Mouse (Mus musculus): ENCODE results near the gene Olfr1281. TPM values are rescaled to one million over a fixed set of nuclear protein-coding genes. Genes with fewer than 3 reads are reported as not detected.
"Not testable (repeated sequence)": the region's sequence is repeated elsewhere in the genome, so short reads cannot be mapped to it uniquely, and the experiment has no call there.

Gene Olfr1281
- not detected in 2 replicates for total RNA-seq (2021)
- long read RNA-seq, result 0 reads

DNA sequence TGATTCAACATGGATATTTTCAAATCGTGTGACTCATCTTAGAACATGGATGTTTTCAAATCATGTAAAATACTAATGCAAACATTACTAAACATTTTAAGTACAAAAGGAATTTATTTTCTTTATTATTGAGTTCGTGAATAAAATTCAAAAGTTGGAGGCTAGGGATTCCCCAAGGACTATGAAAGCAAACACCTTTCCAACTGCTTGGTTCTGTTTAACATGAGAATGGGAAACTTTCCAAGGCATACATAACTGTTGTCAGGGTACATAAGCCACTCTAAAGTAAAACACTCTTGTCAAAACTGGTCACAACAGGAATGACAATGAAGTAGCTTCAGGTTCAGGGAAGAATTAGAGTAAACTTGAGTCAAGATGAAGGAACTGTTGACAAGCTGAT lies at the start of gene Olfr1281:
TSS of gene Olfr1281 (plus strand) at position 301 of the 400 bp plus-strand sequence.
- no peak for DNase-seq

DNA sequence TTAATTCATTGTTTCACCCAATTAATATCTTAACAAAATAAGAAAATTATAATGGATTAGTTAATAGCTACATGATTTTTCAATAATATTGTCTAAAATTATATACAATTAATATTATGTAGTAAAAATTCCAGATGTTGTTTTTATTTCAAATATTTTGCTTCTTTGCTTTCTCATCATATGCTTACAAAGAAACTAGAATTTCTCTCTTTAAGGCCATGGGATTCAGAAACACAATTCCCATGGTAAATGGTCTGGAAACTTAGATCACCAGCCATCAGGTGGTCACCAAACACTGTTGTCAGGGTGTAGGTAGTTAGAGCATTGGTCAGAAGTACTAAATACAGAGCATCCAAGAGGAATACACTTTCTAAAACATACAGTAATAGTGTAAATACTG lies 36.5 kb upstream of the Olfr1281 start, which contains the start of gene Olfr1278:
TSS of gene Olfr1278 (plus strand) at position 301 of the 400 bp plus-strand sequence.
- no peak for DNase-seq

DNA sequence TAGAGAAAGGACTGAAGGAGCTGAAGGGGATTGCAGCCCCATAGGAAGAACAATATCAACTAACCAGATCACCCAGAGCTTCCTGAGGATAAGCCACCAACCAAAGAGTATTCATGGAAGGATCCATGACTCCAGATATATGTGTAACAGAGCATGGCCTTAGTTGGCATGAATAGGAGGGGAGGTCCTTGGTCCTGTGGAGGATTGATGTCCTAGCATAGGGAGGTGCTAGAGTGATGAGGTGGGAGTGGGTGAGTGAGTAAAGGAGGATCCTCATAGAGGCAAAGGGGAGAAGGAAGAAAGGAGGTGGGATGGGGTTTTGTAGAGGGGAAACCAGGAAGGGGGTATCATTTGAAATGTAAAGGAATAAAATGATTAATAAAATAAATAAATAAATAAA lies 27.8 kb upstream of the Olfr1281 start:
- DNase-seq, result no peak

DNA sequence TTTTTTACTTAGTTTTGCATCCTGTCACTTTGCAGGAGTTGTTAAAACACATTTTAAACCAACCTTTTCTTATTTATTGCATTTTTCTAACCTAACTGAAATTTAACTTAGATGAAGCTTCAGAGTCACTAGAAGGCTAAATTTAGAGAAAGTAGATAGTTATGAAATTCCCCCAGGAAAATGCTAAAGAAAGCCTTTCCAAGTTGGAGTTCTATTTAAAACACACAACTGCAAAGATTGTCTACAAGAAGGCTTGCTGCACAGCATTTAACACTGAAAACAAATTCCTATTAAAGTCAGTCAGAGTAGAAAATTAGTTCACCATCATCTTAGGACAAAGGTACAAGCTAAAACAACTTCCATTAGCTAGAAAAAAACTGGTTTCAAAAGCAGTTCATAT lies 25.9 kb upstream of the Olfr1281 start, which contains the start of gene Olfr1279:
TSS of gene Olfr1279 (plus strand) at position 262 of the 400 bp plus-strand sequence.
- no peak for DNase-seq

DNA sequence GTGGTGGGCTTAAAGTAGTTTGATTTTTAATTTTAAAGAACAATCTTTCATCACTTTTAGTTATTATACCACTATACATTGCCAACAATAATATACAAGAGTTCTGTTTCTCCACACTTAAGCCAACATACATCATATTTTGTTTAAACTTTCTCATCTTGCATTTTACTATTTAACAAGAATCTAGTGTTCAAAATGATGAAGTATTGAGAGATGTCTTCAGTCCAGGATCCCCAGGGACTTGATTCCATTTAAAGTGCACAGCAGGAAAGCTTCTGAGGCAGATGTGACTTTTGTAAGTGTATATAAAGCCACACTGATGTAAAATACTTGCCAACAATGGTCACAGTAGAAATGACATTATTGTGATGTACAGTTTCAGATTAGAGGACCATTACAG lies 12.6 kb upstream of the Olfr1281 start, which contains the start of gene Olfr1280:
TSS of gene Olfr1280 (plus strand) at position 301 of the 400 bp plus-strand sequence.
- DNase-seq, result no peak

DNA sequence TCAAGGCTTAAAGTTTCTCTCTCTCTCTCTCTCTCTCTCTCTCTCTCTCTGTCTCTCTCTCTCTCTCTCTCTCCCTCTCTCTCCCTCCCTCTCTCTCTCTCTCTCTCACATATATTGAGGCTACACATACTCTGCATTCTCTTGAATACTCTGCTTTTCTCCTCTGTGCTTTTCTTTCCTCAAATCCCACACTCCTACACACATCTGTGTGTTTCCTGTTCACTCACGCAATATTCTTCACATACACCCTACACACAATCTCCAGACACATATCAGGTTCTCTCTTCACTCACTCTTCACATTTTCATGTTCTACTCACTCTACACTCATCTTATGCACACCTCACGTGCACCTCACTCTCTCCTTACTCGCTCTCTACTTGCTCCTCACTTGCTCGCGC lies 7.4 kb downstream of the Olfr1281 start:
- DNase-seq, result not testable (repeated sequence)

DNA sequence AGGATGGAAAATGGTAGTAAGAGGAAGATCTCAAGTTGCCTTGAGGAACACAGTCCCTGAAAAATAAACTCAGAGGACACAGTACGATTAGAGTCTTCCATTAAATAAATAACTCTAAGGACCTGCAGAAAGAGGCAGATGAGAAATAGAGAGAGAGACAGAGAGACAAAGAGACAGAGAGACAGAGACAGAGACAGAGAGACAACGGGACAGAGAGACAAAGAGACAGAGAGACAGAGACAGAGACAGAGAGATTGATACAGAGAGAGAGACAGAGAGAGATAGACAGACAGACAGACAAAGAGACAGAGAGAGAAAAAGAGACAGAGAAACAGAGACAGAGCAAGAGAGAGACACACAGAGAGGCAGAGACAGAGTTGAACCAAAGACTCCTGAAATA lies 9.7 kb downstream of the Olfr1281 start, which contains the start of gene Olfr1282:
TSS of gene Olfr1282 (minus strand) at position 101 of the 400 bp plus-strand sequence.
- no peak for DNase-seq

DNA sequence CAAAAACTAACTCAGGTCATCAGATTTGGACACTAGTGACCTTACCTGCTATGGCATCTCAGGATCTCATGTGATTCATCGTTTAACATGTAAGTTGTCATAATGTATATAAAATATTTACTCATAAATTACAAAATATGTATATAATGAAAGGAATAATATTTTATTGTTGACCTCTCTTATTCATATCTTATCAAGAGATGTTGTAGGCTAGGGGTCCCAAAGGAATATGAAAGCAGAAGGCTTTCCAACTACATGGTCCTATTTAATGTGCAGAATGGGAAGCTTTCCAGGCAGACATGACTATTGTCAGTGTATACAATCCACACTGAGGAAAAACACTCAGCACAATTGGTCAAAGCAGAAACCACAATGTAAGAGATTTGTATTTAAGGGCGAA lies 40.2 kb downstream of the Olfr1281 start, which contains the start of gene Olfr1283:
TSS of gene Olfr1283 (plus strand) at position 301 of the 400 bp plus-strand sequence.
- DNase-seq, result no peak

DNA sequence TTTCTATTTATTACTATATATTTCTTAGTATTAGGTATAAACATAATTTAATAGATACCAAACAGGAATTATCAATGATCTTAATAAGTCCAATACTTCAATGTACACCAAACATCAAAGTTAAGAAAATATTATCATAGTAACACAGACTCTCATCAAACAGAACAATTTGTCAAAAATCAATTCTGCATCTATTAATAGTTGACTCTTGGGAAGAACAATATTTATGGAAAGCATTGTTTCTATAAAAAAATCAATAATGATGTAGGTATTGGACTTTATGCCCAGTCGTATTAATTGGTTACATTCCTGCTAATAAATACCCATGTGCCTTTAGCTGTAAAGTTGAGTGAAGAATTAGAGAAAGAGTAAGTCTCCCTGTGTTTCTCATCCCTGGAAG lies 48.9 kb downstream of the Olfr1281 start, which contains the start of gene Olfr1284:
TSS of gene Olfr1284 (plus strand) at position 301 of the 400 bp plus-strand sequence.
- DNase-seq, result no peak

Other genes starting within 250 kb of the Olfr1281 start
- gene Gm13941, start 220.5 kb upstream of the Olfr1281 start, total RNA-seq (2021), result not detected in 2 replicates
- not detected in 2 replicates for gene Gm15130, start 173.6 kb upstream of the Olfr1281 start, total RNA-seq (2021)
- not detected in 2 replicates for gene 4930430A15Rik, start 96.9 kb upstream of the Olfr1281 start, total RNA-seq (2021)
- gene Olfr1275, start 91.2 kb upstream of the Olfr1281 start, total RNA-seq (2021), result not detected in 2 replicates
- not detected in 2 replicates for gene Olfr1276, start 72.0 kb upstream of the Olfr1281 start, total RNA-seq (2021)
- not detected in 2 replicates for gene Olfr1277, start 52.4 kb upstream of the Olfr1281 start, total RNA-seq (2021)
- not detected in 2 replicates for gene Olfr1278, start 36.4 kb upstream of the Olfr1281 start, total RNA-seq (2021)
- gene Olfr1279, start 25.9 kb upstream of the Olfr1281 start, total RNA-seq (2021), result not detected in 2 replicates
- gene Olfr1280, start 12.5 kb upstream of the Olfr1281 start, total RNA-seq (2021), result not detected in 2 replicates
- not detected in 2 replicates for gene Olfr1282, start 9.6 kb downstream of the Olfr1281 start, total RNA-seq (2021)
- gene Olfr1283, start 40.3 kb downstream of the Olfr1281 start, total RNA-seq (2021), result not detected in 2 replicates
- gene Olfr1284, start 49.0 kb downstream of the Olfr1281 start, total RNA-seq (2021), result not detected in 2 replicates
- not detected in 2 replicates for gene Olfr1286, start 96.6 kb downstream of the Olfr1281 start, total RNA-seq (2021)
- not detected in 2 replicates for gene Olfr1287, start 122.6 kb downstream of the Olfr1281 start, total RNA-seq (2021)
- gene Olfr1288, start 147.6 kb downstream of the Olfr1281 start, total RNA-seq (2021), result not detected in 2 replicates
- not detected in 2 replicates for gene Olfr1289, start 154.3 kb downstream of the Olfr1281 start, total RNA-seq (2021)
- gene Olfr1290, start 167.3 kb downstream of the Olfr1281 start, total RNA-seq (2021), result not detected in 2 replicates
- gene Olfr1291-ps1, start 170.7 kb downstream of the Olfr1281 start, total RNA-seq (2021), result not detected in 2 replicates
- not detected in 2 replicates for gene Olfr1293-ps, start 198.7 kb downstream of the Olfr1281 start, total RNA-seq (2021)
- not detected in 2 replicates for gene Olfr1294, start 213.8 kb downstream of the Olfr1281 start, total RNA-seq (2021)
- gene Olfr1295, start 243.2 kb downstream of the Olfr1281 start, total RNA-seq (2021), result not detected in 2 replicates

Measured in adrenal gland, postnatal 25 days (tissue).